Mouse (Mus musculus): Measurements from ENCODE around the gene Sord.

DNA sequence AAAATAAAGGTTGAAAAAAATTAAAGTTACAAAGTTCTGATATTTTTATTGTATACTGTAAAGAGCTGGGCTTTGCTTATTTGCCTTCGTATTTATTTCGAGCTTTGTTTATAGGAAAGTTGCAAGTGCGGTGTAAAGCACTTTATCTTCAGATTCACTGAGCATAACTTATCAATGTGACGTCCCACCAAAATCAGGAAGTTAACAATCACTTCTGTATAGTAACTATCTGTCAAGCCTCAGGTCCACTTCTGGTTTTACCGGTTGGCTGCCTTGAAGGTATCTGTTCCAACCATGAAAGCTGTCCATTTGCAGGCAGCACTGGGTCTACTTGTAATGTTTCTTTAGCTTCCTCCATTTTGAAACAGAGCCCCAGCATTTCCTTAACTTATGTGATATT is 12.3 kb upstream of the Sord start:
- TF ChIP-seq HCFC1 (IDR thresholded peaks at IDR 0.05; ENCODE audit: borderline replicate concordance, insufficient read depth, low read length) (no peak), CHD2 (IDR thresholded peaks at IDR 0.05; ENCODE audit: low read depth, low read length) (no peak), MAFK (IDR thresholded peaks at IDR 0.05; ENCODE audit: insufficient read depth, low read depth, low read length) (no peak)

Data from ES-E14 (cell line).